Mouse (Mus musculus) ES-E14 (cell line): ENCODE data around the gene Plxnd1.

Source experiments
- CHD2 ChIP-seq: IDR thresholded peaks from 2 replicates; pipeline ENCODE4 v1.6.1; 2014; ENCODE audit warnings: mild to moderate bottlenecking, low read depth, low read length, inconsistent platforms
- HCFC1 ChIP-seq: IDR thresholded peaks from 2 replicates; pipeline ENCODE4 v1.6.1; 2012; ENCODE audit warnings: low read length, inconsistent platforms, borderline replicate concordance; ENCODE audit not compliant: insufficient read depth
- ZC3H11A ChIP-seq: IDR thresholded peaks from 2 replicates; pipeline ENCODE4 v1.6.1; 2012; ENCODE audit warnings: low read depth, mild to moderate bottlenecking, inconsistent platforms, low read length, borderline replicate concordance
- ZNF384 ChIP-seq: IDR thresholded peaks from 2 replicates; pipeline ENCODE4 v1.6.1; 2012; ENCODE audit warnings: low read depth, low read length, inconsistent platforms

DNA sequence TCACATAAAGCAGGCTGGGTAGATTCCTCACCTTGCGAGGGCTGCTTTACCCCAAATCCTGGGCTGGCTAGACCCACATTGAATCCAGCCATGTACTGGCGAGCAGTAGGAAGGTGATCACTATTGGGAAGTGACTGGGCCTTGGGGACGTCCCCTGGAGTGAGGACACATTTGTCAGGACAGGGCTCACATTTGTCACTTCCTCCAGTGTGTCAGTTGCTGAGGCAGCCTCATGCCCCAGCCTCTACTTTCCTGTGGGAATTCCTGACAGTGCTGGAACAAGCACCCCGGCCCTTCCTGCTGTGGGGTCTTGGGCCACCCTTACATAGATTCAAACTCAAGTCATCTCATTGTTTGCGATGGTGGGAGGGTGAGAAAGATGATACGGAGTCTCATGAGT, 83.0 kb downstream of the Plxnd1 start:
- no peak for TF ChIP-seq CHD2
- TF ChIP-seq ZC3H11A: no peak
- TF ChIP-seq ZNF384: no peak
- TF ChIP-seq HCFC1: no peak
